Mouse (Mus musculus) myocyte (in vitro differentiated cells): ENCODE data around the gene Fgf12.

Experiments used
- E2F4 ChIP-seq: IDR thresholded peaks from one replicate; pipeline ENCODE4 v1.6.1; 2011; ENCODE audit warnings: mild to moderate bottlenecking, control low read depth, moderate library complexity; ENCODE audit not compliant: insufficient read depth
- MAX ChIP-seq: IDR thresholded peaks from one replicate; pipeline ENCODE4 v1.6.1; 2011; ENCODE audit warnings: low read depth, mild to moderate bottlenecking, control low read depth
- MYOD1 ChIP-seq, 3 experiments: IDR thresholded peaks; one replicate each; pipeline ENCODE4 v1.6.1; 2011; ENCODE audit warnings: control low read depth in 2 of 3, low read depth in 2 of 3, mild to moderate bottlenecking in 2 of 3, moderate library complexity in 1 of 3; ENCODE audit not compliant: insufficient read length in 2 of 3, control insufficient read depth in 1 of 3
- MYOG ChIP-seq, 3 experiments: IDR thresholded peaks; one replicate each; pipeline ENCODE4 v1.6.1; 2011; ENCODE audit warnings: control low read depth in 2 of 3, low read depth in 2 of 3, mild to moderate bottlenecking in 2 of 3; ENCODE audit not compliant: insufficient read length in 2 of 3, control insufficient read depth in 1 of 3, insufficient read depth in 1 of 3
- POLR2A ChIP-seq: IDR thresholded peaks from one replicate; pipeline ENCODE4 v1.6.1; 2011; ENCODE audit warnings: low read depth, mild to moderate bottlenecking, control low read depth, moderate library complexity; ENCODE audit not compliant: insufficient read length
- POLR2AphosphoS2 ChIP-seq: IDR thresholded peaks from one replicate; pipeline ENCODE4 v1.6.1; 2011; ENCODE audit warnings: low read depth, control low read depth; ENCODE audit not compliant: insufficient read length
- REST ChIP-seq: IDR thresholded peaks from one replicate; pipeline ENCODE4 v1.6.1; 2011; ENCODE audit warnings: mild to moderate bottlenecking, control low read depth, moderate library complexity; ENCODE audit not compliant: insufficient read depth, insufficient read length
- SRF ChIP-seq: IDR thresholded peaks from one replicate; pipeline ENCODE4 v1.6.1; 2011; ENCODE audit warnings: low read depth; ENCODE audit not compliant: control insufficient read depth, insufficient read length
- TCF12 ChIP-seq: IDR thresholded peaks from one replicate; pipeline ENCODE4 v1.6.1; 2011; ENCODE audit warnings: mild to moderate bottlenecking, control low read depth; ENCODE audit not compliant: poor library complexity, insufficient read depth, severe bottlenecking
- TCF3 ChIP-seq: IDR thresholded peaks from one replicate; pipeline ENCODE4 v1.6.1; 2011; ENCODE audit warnings: low read depth, control low read depth; ENCODE audit not compliant: insufficient read length
- USF1 ChIP-seq: IDR thresholded peaks from one replicate; pipeline ENCODE4 v1.6.1; 2011; ENCODE audit warnings: low read depth, mild to moderate bottlenecking, control low read depth, moderate library complexity

GRCm38 (mm10) chr16:28517596-28518524 is 235.0 kb downstream of the Fgf12 start:
- TF ChIP-seq TCF3: no peak
- no peak for TF ChIP-seq POLR2A
- TF ChIP-seq SRF: no peak
- no peak for TF ChIP-seq TCF12
- no peak for TF ChIP-seq MYOD1 (IDR thresholded peaks at IDR 0.05; ENCODE audit: control insufficient read depth in 1 of 3, insufficient read length in 2 of 3, low read depth in 2 of 3)
- TF ChIP-seq E2F4: no peak
- TF ChIP-seq POLR2AphosphoS2: no peak
- no peak for TF ChIP-seq USF1
- TF ChIP-seq MAX: no peak
- TF ChIP-seq MYOG (IDR thresholded peaks at IDR 0.05; ENCODE audit: control insufficient read depth in 1 of 3, insufficient read depth in 1 of 3, insufficient read length in 2 of 3, low read depth in 2 of 3): no peak
- no peak for TF ChIP-seq REST
